Mouse (Mus musculus) spleen, adult 2 months (tissue): ENCODE data around the gene Cgrrf1.

Experiments used
- CTCF ChIP-seq: fragments of 200-500 bp; IDR thresholded peaks from 2 replicates; pipeline ENCODE4 v1.5.1; 2011; ENCODE audit warnings: mild to moderate bottlenecking, inconsistent platforms; ENCODE audit not compliant: insufficient read depth, insufficient read length, insufficient replicate concordance; ENCODE audit errors: extremely low read depth
- POLR2A ChIP-seq: fragments of 200-500 bp; IDR thresholded peaks from 2 replicates; pipeline ENCODE4 v1.6.1; 2011; ENCODE audit warnings: low read depth, low read length, inconsistent platforms

DNA sequence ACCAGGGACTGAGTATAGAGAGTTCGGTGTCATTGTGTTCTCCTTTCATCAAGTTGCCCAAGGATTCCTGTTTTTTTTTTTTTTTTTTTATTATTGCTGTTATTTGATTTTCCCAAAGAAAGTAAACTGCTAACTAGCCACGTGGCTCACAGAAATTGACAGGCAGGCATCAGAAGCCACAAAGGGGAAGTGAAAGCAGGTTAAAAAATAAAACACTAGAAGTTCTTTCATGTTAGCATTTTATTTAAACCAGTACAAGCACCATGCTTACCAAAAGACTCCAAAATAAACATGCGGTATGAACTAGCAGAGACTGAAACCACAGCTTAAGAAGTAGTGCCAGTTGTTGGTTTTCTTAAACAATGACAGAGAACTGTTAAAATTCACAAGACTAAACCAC, 24.0 kb upstream of the Cgrrf1 start:
- TF ChIP-seq CTCF (no peak), POLR2A (no peak)
